Mouse (Mus musculus) CH12F3 (cell line): ENCODE results near the gene Stk11.
"Not testable (repeated sequence)": the region's sequence is repeated elsewhere in the genome, so short reads cannot be mapped to it uniquely, and the experiment has no call there.

ENCODE experiments used
- in situ Hi-C: fragments of 300-500 bp; cut with MboI; formaldehyde crosslinking; loops from 2 replicates; pipeline ENCODE4 v1.14.3; 2020; ENCODE audit warnings: low sequenced_read_pairs

The Stk11 gene

DNA sequence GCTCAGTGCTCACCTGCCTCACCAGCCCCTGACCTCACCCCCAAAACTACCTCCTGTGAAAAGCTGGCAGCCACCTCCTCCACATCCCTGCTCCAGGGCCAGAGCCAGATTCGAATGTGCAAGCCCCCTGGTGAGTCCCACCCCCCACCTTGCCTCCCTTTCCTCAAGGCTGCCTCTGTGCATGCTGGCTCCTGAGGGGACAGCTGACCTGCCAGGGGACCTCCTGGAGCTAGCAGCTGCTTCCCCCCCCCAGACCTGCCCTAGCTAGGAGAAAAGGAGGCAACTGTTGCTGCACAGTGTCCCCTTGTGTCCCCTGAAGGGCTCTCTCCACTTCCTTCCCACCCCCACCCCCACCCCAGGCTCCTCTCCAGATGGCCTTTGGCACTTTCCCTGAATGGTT lies 39.7 kb downstream of the Stk11 start:
- in situ Hi-C loops, result no loop called here

DNA sequence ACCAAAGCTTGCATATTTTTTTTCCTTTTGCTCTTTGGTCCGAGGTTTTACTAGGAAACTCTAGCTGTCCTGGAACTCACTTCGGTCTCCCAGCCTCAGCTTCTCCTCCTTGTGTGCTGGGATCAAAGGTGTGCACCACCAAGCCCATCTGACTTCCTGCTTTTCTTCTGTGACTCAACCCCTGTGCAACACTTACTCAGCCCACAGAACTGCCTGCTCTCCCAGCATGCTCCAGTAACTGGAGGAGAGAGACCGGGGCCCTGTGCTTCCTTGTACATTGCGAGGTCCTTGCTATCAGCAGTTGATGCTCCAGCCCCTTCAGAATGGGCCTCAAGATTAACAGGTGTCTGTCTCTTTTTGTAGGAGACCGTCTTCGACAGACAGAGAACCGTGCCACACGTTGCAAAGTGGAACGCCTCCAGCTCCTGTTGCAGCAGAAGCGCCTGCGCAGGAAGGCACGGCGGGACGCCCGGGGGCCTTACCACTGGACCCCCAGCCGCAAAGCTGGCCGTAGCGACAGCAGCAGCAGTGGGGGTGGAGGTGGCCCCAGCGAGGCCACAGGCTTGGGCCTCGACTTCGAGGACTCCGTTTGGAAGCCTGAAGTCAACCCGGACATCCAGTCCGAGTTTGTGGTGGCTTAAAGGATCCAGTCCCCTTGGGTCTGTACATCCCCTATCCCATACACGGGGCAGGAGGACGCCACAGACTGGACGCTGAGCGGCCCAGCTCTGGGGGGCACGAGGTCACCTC lies 40.6 kb downstream of the Stk11 start:
- in situ Hi-C loops, result no loop called here

DNA sequence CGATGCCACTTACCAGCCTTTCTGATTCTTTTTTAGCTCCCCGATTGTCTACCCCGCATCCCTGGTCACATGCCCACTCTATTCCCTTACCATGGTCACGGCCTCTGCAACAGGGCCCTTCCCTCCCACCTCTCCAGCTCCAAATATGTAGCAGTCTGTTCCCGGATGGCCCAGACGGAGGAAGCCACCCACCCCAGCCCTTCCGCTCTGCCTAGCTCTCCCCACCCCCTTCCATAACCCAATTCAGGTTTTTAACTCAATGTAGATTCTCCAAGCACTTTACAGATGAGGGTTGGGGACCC lies 41.1 kb downstream of the Stk11 start:
- in situ Hi-C loops, result no loop called here

DNA sequence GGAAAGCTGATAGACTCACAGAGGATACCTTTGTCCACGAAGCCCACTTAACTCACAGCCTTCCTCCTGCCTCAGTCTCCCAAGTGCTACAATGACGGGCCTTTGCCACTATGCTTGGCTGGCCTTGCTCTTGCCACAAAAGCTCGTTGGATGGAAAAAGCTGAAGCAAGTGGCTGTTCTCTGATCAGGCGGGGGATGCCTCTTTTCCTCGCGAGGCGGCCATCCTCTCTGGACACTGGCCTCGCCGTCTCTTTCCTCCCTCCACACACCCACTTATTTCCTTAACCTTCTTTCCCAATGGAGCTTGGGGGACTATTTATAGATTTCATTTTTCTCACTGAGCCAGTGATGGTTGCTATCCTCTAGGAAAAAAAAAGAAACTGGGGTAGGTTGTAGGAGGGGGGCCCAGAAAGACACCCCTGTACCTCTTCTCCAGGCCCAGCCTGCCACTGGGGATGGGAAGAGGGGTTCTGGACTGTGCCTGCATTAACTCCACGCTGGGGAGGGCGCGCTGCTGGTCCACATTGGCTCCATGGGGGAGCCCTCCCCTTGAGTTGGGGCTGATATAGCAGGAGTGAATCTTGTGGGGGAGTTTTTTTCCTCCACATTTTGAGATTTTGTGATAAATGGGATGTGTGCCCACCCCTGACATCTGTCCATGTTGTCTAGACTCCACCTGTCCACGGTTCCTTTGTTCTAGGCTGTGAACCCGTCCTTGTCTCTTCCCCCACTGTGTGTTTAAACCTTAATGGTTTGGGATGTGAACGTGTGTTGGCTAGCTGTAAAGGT lies 41.7 kb downstream of the Stk11 start:
- in situ Hi-C loops, result no loop called here

DNA sequence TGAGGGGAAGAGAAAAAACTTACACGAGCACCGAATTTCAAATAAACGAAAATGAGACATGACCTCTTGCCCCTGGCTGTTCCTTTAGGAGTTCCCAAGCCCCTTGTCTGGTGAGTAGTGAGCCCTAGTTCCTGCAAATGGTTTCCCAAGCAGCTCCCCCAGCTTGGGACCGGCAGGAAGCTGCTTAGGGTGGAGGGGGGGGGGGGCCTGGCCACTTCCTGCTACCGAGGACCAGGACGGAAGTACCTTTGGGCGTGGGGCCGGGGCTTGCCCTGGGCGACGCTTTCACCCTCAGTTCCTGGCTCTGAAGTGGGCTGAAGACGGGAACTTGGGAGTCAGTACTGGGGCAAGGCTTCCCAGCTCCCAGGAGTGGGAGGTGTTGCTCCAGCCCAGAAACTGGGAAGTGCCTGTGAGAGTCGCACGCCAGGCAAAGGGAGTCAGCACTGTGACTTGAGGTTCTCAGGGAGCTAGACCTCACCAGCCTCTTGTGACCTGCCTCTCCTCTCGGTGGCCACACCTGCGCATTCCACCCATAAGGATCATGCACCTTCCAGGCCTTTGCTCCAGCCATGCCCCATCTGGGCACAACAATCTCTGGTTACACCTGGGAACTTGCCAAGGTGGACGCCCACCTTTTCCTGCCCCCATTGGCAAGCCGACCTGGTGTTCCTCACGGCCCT lies 42.8 kb downstream of the Stk11 start:
- in situ Hi-C loops, result no loop called here

DNA sequence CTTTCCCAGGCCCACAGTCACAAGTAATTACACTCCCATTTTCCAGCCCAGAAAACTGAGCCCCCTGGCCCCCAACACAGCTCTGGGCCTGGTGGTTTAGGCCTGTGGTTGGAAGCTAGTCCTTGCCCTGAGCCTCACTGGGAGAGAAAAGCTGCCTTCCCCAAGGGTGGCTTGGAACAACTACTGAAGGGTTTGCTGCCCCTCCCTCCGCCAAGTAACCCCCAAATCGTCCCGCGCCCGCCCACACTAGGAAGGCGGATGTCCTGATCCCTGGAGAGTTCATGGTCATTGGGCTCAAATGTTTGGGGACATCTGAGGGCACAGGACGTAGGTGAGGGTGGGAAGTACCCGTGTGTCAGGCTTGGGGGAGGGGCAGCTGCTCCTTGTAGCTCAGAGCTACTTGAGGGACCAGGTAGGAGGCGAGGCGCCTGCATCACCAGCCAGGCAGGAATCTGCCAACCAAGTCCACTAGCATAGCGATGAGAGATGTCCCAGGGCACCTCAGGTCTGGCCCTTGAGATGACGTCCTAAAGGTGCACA lies 43.5 kb downstream of the Stk11 start:
- in situ Hi-C loops, result no loop called here

DNA sequence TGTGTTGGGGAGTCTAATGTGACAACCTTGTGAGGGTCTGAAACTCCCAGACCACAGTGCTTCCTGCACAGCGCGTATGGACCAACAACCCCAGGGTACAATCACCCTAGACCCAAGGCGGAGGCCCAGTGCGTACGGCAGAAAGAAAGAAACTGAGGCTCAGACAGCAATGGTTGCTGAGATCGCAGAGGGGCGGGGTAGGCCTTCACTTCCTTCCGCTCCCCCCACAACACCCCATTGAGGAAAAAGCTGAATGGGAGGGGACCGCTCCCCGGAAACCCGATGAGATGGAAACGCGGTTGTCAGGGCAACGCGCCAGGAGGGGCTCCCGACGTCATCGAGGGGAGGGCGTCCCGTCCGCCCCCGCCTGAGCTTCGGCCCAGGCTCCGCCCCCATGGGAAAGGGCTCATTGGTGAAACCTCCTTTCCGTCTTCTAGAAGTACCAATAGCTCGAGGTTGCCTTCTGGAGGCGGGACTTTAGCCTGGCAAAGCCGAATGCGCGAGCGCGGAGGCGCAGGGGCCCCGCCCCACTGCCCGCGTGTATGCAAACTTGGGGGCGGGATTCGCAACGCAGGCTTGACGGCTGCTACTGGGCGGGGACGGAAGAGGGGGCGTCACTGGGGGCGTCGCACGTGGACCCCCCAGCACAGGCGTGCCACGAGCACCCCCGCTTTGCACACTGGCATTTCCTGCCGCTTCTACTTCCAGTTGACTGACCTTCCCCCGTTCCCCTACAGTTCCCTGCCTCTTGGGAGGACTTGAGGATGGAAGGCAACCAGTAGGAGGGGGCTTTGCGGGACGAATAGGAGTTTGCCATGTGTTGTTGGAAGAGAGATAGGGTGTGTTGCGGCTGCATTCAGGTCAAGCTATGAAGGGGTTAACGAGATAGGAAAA lies 44.2 kb downstream of the Stk11 start:
- in situ Hi-C loops, result no loop called here

DNA sequence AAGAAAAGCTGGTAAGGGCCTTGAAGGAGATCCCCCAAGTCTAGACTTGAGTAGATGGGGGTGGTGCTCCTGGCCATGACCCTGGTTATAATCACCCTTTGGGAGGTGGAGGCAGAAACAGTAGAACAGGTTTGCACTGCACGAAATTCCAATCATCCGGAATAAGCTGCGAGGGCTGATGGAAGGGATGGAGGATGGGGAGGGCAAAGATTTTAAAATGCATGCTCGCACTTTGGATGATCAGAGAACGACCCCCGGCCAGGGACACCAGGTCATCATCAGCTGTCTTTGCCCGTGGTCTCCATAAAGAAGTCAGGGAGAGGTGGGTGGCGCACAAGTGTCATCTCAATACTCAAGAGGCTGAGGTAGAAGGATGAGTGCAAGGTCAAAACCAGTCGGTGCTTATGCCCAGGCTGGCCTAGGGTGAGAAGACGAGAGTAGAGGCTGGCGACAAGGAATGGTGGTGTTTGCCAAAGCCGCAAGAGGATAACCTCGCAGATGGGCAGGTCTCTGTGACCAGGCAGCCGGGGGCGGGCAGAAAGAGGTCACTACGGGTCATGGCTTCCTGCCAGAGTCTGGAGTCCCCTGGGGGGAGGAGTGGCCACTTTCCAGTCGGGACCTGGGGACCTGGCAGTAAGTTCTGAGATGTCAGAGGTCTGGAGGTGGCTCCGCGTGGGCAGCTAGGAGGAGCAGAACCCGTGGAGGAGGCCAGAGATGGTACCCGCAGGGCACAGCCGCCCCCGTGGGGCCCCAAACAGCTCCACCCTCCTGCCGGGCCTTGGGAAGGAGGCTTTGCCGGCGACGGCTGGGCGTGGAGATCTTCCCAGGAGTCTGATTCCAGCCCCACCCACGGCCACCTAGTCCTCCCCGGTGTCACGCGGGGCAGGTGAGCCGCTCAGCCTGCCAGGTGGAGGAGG lies 45.1 kb downstream of the Stk11 start:
- in situ Hi-C loops, result no loop called here

DNA sequence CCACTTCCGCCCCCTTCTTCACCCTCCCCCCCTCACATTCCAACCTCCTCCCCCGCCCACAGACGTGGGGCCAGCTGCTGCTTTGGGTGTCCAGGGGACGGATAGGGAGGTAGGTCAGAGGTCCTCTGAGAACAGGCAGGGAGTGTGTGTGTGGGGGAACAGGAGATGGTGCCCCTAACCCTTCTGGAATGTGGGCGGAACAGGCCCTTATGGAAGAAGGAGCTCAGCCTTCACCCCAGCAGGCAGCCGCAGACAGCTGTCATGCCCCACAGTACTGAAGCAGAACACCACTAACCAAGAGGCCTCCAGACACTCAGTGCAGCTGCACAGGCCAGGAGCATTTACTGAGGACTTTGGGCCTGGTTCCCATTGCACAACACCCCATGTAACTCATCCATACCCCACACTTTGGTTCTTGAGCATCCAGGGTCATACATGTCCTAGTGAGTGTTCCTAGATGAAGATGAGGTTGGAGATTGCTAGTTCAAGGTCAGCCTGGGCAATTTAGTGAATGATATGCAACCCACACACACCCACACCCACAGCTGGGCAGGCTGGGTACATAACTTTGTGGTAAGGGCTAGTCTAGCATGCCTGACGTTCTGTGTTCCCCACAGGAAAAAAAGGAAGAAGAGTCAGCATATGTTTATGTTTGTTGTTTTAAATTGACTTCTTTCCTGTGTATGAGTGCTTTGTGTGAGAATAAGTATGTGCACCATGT lies 46.1 kb downstream of the Stk11 start:
- in situ Hi-C loops, result no loop called here

DNA sequence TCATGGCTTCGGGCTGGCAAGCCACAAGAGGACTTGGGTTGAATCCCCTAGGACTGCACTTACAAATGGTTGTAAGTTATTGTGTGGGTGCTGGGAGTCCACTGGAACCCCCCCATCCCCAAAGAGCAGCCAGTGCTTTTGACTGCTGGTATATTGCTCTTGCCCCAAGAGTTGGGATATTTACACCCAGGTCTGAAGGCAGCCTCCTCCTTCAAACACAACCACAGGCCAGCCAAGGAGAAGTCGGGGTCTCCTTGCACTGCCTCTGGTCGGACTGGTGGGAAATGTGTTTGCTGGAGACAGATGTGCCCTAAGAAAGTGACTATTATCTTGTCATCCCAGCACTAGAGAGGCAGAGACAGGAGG lies 46.6 kb downstream of the Stk11 start:
- in situ Hi-C loops, result no loop called here

DNA sequence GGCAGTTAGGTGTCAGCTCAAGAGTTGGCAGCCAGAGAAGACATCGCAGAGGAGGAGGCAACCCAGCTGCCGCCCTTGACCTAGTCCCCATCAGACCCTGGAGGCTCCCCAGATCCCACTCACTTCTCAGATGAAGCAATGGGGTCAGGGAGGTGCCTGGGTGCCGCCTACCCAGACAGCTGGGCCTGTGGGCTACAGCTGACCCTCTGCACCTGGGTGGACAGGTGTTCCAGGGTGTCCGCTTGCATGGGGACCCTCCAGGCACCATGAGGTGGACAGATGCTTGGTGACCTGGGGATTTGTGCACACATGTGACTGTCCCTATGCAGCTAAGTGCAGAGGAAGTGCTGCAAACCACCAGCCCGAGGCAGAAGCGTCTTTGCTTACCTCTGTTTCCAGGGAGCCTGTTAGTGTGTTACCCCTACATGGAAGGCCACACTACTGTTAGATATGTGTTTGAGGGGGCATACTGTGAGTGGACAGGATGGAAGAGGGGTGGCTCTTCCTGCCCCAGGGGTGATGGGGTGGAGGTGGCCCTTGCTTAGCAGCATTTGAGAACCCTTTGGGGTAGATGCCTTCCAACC lies 47.2 kb downstream of the Stk11 start:
- in situ Hi-C loops, result no loop called here

DNA sequence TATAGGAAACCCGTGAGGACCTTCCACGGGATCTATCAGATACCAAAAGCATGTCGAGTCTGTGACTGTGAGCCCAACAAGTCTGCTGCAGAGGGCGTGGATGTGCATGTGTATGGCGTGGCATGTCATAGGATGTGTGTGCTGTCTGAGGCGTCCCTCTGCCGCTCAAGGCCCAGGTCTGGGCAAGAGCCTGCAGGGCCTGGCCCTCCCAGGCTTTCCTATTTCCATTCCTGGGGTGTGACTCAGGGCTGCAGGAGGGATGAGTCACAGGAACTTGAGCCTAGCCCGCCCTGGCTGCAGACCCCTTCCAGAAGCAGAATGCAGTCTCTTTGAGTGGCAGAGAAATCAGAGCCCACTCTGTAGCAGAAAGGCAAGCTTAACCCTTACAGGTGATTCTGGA lies 48.1 kb downstream of the Stk11 start:
- in situ Hi-C loops, result no loop called here

DNA sequence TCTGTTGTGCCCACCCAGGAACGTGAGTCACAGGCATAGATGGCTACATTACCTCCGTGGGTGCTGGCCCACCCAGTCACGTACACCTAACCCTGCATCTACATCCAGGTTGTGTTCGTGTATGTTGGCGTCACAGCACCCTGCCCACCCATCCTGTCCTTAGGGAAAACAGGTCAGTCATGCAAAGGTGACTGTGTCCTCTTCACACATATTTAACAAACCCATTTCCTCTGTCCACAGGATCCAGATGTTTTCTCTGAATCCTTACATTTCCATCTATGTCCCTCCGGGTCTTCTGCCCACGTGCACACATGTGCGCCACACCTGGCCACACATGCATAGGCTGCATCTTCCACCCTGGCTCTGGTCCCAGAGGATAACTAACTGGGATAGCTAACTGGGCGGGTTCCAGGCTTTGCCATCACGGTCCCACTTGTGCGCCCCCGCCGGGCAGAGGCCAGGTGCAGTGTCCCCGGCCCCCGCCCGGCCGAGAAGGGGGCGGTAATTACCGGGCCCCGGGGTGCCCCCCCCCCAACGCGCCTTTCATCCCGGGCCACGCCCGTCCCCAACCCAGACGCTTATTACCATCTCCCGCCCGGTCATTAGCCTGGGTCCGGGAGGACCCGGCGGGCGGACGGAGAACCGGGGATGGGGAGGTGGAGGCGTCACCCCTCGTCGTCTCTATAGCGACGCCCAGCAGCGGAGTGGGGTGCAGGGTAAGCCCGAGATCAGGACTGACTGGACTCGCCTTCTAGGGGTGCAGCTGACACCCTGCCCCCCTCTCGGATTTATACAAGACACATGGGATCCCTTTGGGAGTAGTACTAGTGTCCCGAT lies 48.8 kb downstream of the Stk11 start:
- in situ Hi-C loops, result no loop called here

DNA sequence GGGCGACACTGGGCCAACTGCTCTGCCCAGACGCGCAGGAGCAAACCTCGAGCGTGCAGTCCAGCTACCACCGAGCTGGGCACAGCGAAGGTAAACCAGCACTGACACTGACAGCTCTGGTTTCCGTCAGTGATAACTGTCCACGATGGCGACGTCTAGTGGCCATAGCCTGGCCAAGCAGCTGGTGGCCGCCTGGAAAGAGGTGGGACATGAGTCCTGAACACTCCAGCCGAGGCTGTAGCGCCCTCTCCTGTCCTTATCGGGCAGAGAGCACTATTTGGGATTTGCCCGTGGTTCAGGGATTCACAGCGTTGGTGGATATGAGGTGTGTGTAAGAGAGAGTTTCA lies 49.4 kb downstream of the Stk11 start:
- in situ Hi-C loops, result no loop called here

DNA sequence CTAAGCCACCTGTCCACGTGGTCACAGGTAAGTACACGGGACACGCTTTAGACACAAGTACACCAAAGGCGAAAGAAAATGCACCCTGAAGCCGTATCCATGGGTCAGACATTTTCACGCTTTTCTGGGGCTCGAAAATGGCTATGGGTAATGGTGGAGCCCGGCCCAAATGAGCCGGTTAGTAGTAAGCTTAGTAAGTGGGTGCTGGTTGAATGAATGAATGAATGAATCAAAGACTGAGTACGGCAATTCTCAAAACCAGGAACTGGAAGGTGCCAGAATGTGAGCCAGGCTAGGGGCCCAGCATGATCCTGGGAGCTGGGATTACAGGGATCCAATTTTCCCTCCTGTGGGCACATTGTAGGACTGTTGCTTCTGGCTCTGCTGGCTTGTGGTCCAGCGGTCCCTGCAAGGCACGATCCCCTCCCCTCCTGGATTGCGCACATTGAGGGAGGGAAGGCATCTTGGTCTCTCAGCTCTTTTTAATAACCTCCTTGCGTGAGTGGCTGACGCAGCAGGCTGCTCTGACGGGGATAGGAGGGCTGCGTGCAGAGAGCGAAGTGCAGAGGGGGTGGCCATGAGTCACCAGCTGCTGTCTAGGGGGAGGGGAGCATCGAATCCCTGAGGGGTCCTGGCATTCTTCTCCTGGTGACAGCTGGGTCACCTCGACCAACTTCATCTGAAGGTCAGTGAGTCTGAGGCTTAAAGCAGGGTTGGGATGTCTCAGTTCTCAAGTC lies 50.0 kb downstream of the Stk11 start, which contains the start of gene Cirbp:
Gene Cirbp (plus strand): TSS at position 594 of the 737 bp plus-strand sequence.
- in situ Hi-C loops, result no loop called here

DNA sequence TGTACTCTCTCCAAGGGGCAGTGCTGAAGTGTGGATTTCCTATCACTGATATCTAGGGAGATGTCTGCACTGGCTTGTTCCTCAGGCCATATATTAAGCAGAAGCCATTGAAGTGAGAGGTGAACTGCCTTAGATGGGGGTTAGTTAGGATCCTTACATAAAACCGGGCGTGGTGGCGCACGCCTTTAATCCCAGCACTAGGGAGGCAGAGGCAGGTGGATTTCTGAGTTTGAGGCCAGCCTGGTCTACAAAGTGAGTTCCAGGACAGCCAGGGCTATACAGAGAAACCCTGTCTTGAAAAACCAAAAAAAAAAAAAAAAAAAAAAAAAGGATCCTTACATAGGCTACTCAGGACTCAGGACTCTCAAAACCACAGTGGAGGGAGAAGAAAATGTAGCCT lies 50.5 kb downstream of the Stk11 start:
- in situ Hi-C loops, result not testable (repeated sequence)

DNA sequence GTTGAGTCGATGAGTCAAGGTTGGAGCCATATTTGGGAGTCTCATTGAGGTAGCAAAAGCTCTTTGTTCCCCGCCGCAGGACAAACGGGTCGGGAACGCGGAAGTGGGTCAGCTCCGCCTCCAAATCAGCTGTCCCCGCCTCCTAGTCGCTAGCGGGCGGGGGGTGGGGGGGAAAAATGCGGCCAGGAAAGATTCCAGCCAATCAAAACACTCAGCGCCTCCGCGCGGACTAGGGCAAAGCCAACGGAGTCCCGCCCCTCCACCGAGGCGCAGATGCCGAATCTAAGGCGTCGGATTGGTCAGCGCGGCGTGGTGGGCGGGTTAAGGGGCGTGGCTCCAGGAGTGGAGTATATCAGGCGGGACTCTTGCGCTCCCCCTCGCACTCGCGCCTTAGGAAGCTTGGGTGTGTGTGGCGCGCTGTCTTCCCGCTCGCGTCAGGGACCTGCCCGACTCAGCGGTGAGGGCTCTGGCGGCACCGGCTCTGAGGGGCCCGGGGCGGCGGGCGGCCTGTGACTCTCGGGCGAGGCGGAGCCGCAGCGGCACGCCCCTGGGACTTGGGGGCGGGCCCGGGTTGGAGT lies 51.9 kb downstream of the Stk11 start:
- in situ Hi-C loops, result no loop called here
